Mouse (Mus musculus): ENCODE data around the gene Saxo1. TPM values are rescaled to one million over a fixed set of nuclear protein-coding genes. Genes with fewer than 3 reads are reported as not detected.

The Saxo1 gene
- polyA plus RNA-seq, 1 experiment from 2014 or later, result not detected

GRCm38 (mm10) chr4:86524483-86524882 lies 33.6 kb downstream of the Saxo1 start:
- no peak overlapping the region for H3K9ac ChIP-seq
- no peak overlapping the region for H3K27ac ChIP-seq (replicated peaks)
- no peaks in the 10 kb centered on the region for H3K36me3 ChIP-seq
- no peaks in the 10 kb centered on the region for H3K27me3 ChIP-seq
- no peaks in the 10 kb centered on the region for H3K9me3 ChIP-seq
- no peak overlapping the region for H3K4me3 ChIP-seq
- ATAC-seq (ENCODE audit: low read depth), result no peak
- WGBS, result 86% methylated on average over 1 of the region's 1 CpGs
- no peak overlapping the region for H3K4me2 ChIP-seq
- no peaks in the 10 kb centered on the region for H3K4me1 ChIP-seq (replicated peaks)

- no peaks in the 10 kb centered on the region for H3K27me3 ChIP-seq
- no peaks in the 10 kb centered on the region for H3K9me3 ChIP-seq
- H3K4me3 ChIP-seq, result no peak overlapping the region
- no peak for ATAC-seq (ENCODE audit: low read depth)
- H3K9ac ChIP-seq, result no peak overlapping the region
- WGBS, result 89% methylated on average over 5 of the region's 5 CpGs
- H3K27ac ChIP-seq (replicated peaks), result no peak overlapping the region
- H3K4me2 ChIP-seq, result no peak overlapping the region
- H3K36me3 ChIP-seq, result no peaks in the 10 kb centered on the region
- H3K4me1 ChIP-seq (replicated peaks), result no peaks in the 10 kb centered on the region
Observed at GRCm38 (mm10) chr4:86523771-86524170, 34.4 kb downstream of the Saxo1 start.

- no peaks in the 10 kb centered on the region for H3K4me1 ChIP-seq (replicated peaks)
- no peak overlapping the region for H3K4me3 ChIP-seq
- no peak overlapping the region for H3K27ac ChIP-seq (replicated peaks)
- WGBS, result 73% methylated on average over 12 of the region's 12 CpGs
- H3K9me3 ChIP-seq, result no peaks in the 10 kb centered on the region
- no peak for ATAC-seq (ENCODE audit: low read depth)
- no peak overlapping the region for H3K4me2 ChIP-seq
- H3K36me3 ChIP-seq, result no peaks in the 10 kb centered on the region
- H3K27me3 ChIP-seq, result no peaks in the 10 kb centered on the region
- H3K9ac ChIP-seq, result no peak overlapping the region
Observed at GRCm38 (mm10) chr4:86520695-86521094, 37.4 kb downstream of the Saxo1 start.

DNA sequence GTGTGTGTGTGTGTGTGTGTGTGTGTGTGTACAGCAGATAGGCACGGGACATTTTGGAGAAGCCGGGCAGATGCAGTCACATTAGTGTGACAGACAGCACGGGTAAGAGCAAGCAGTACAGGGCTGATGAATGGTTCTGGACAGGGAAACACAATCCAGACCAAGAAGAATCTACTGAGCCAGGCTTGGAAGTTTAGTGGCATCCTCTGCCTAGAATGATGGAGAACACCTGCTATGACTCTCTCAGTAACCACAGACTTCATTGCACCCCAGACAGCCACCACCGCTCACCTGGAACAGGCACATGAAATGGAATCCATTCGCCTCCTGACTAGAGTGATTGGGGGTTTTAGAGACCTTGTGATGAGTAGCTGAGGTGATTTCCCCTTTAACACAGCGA lies 38.2 kb downstream of the Saxo1 start:
- H3K27ac ChIP-seq (replicated peaks), result no peak overlapping the region
- no peak overlapping the region for H3K4me2 ChIP-seq
- H3K4me3 ChIP-seq, result no peak overlapping the region
- ATAC-seq (ENCODE audit: low read depth), result no peak
- H3K9me3 ChIP-seq, result no peaks in the 10 kb centered on the region
- H3K4me1 ChIP-seq (replicated peaks), result no peaks in the 10 kb centered on the region
- H3K36me3 ChIP-seq, result no peaks in the 10 kb centered on the region
- H3K9ac ChIP-seq, result no peak overlapping the region
- 90% methylated on average over 6 of the region's 6 CpGs for WGBS
- H3K27me3 ChIP-seq, result no peaks in the 10 kb centered on the region

- no peaks in the 10 kb centered on the region for H3K9me3 ChIP-seq
- no peak overlapping the region for H3K4me2 ChIP-seq
- 82% methylated on average over 6 of the region's 6 CpGs for WGBS
- H3K27ac ChIP-seq (replicated peaks), result no peak overlapping the region
- no peak for ATAC-seq (ENCODE audit: low read depth)
- H3K4me3 ChIP-seq, result no peak overlapping the region
- no peaks in the 10 kb centered on the region for H3K27me3 ChIP-seq
- H3K4me1 ChIP-seq (replicated peaks), result no peaks in the 10 kb centered on the region
- H3K9ac ChIP-seq, result no peak overlapping the region
- H3K36me3 ChIP-seq, result no peaks in the 10 kb centered on the region
Observed at GRCm38 (mm10) chr4:86504656-86505055, 53.5 kb downstream of the Saxo1 start.

DNA sequence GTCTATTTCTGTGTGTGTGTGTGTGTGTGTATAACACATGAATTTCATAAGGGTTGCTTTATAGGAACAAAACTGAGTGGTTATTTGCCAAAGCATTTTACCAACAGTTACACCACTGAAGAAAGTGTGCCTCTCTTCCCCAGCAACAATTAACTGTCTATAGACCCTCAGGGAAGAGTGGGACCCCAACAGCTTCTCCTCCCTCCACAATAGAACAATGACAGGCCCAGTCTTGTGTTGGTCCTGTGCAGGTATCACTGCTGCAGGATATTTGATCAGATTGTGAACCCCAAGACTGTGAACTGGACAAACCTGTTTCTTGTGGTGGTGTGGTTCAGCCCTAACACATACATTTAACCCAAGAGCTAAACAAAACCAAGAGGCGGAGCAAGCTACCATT lies 58.6 kb downstream of the Saxo1 start:
- 100% methylated on average over 1 of the region's 1 CpGs for WGBS
- no peak overlapping the region for H3K9ac ChIP-seq
- H3K4me3 ChIP-seq, result no peak overlapping the region
- no peak for ATAC-seq (ENCODE audit: low read depth)
- H3K36me3 ChIP-seq, result no peaks in the 10 kb centered on the region
- no peaks in the 10 kb centered on the region for H3K27me3 ChIP-seq
- H3K4me2 ChIP-seq, result no peak overlapping the region
- no peaks in the 10 kb centered on the region for H3K9me3 ChIP-seq
- no peaks in the 10 kb centered on the region for H3K4me1 ChIP-seq (replicated peaks)
- no peak overlapping the region for H3K27ac ChIP-seq (replicated peaks)

GRCm38 (mm10) chr4:86498754-86499153 lies 59.4 kb downstream of the Saxo1 start:
- Histone ChIP-seq H3K27me3 (no peaks in the 10 kb centered on the region), H3K4me1 (replicated peaks) (no peaks in the 10 kb centered on the region), H3K36me3 (no peaks in the 10 kb centered on the region), H3K9ac (no peak overlapping the region), H3K4me3 (no peak overlapping the region), H3K9me3 (no peaks in the 10 kb centered on the region; the same call in 1 of the 2 replicates), H3K27ac (replicated peaks) (no peak overlapping the region), H3K4me2 (no peak overlapping the region)
- 79% methylated on average over 5 of the region's 5 CpGs for WGBS
- no peak for ATAC-seq (ENCODE audit: low read depth)

DNA sequence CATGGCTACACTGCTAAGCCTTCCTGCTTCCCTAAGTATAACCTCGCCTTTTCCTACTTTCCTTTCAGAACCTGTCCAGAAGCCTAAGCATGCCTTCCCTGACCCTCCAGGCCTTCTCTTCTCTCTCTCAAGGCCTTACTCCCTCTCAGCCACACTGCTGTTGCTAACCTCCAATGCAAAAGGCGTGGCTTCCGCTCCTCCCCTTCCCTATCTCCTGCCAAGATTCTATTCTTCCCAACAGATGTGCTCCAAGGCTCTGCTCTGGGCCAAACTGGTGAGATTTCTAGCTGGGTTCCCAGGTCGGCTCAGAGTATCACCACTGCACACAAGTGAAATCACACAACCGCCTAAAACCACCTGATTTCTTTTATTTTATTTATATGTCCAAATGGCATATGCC lies 69.0 kb downstream of the Saxo1 start:
- no peak for ATAC-seq (ENCODE audit: low read depth)
- no peaks in the 10 kb centered on the region; the same call in 1 of the 2 replicates for H3K9me3 ChIP-seq
- H3K27ac ChIP-seq (replicated peaks), result no peak overlapping the region
- H3K36me3 ChIP-seq, result no peaks in the 10 kb centered on the region
- no peak overlapping the region for H3K4me3 ChIP-seq
- 84% methylated on average over 5 of the region's 5 CpGs for WGBS
- H3K9ac ChIP-seq, result no peak overlapping the region
- no peak overlapping the region for H3K4me2 ChIP-seq
- no peaks in the 10 kb centered on the region for H3K27me3 ChIP-seq
- no peaks in the 10 kb centered on the region for H3K4me1 ChIP-seq (replicated peaks)

DNA sequence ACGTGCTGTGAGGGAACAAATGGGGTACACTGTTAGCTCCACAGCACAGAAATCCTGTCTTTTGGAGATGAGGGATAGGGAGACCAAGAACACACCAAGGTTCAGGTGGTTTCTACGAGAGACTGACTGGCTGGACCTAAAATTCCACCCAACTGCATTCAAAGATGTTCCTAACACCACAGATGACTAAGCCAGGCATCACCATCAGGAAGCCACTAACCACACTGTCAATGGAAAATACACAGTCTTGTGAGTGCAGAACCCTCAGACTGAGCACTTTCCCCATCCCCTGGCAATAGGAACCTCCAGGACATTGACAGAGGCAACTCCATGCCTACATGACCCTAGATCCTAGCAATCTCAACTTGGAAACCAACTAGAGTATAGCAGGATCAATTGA lies 71.2 kb downstream of the Saxo1 start:
- ATAC-seq (ENCODE audit: low read depth), result no peak
- no peak overlapping the region for H3K4me2 ChIP-seq
- no peaks in the 10 kb centered on the region for H3K36me3 ChIP-seq
- WGBS, result 85% methylated on average over 2 of the region's 2 CpGs
- no peak overlapping the region for H3K27ac ChIP-seq (replicated peaks)
- no peak overlapping the region for H3K4me3 ChIP-seq
- no peak overlapping the region for H3K9ac ChIP-seq
- no peaks in the 10 kb centered on the region for H3K4me1 ChIP-seq (replicated peaks)
- no peaks in the 10 kb centered on the region for H3K9me3 ChIP-seq
- H3K27me3 ChIP-seq, result no peaks in the 10 kb centered on the region

GRCm38 (mm10) chr4:86486491-86486890 lies 71.6 kb downstream of the Saxo1 start:
- ATAC-seq (ENCODE audit: low read depth), result no peak
- Histone ChIP-seq H3K4me2 (no peak overlapping the region), H3K4me1 (replicated peaks) (no peaks in the 10 kb centered on the region), H3K27ac (replicated peaks) (no peak overlapping the region), H3K9me3 (no peaks in the 10 kb centered on the region), H3K27me3 (no peaks in the 10 kb centered on the region), H3K36me3 (no peaks in the 10 kb centered on the region), H3K4me3 (no peak overlapping the region), H3K9ac (no peak overlapping the region)
- 91% methylated on average over 4 of the region's 4 CpGs for WGBS

DNA sequence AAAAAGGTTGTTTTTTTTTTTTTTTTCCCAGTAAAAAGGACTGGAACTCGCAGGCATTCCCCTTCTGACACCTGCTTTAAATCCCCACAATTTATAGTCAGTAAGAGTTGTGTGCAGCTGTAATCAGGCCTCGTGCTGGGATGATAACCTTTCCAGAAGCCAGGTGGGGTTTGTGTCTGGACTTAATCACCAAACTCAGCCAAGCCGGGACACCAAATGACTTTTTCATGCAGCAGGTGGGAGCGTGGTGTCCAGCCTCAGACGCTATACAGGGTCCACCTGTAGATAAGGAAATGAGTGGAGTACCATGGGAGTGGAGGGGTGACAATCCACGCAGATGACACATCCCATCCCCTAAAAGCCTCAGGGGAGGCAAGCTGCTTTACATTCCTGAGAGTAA lies 73.1 kb downstream of the Saxo1 start:
- Histone ChIP-seq H3K36me3 (no peaks in the 10 kb centered on the region), H3K4me1 (replicated peaks) (no peaks in the 10 kb centered on the region), H3K4me3 (no peak overlapping the region), H3K4me2 (no peak overlapping the region), H3K27me3 (no peaks in the 10 kb centered on the region), H3K27ac (replicated peaks) (no peak overlapping the region), H3K9me3 (no peaks in the 10 kb centered on the region), H3K9ac (no peak overlapping the region)
- 66% methylated on average over 6 of the region's 6 CpGs for WGBS
- ATAC-seq (ENCODE audit: low read depth), result no peak

GRCm38 (mm10) chr4:86483686-86484085 lies 74.4 kb downstream of the Saxo1 start:
- Histone ChIP-seq H3K36me3 (no peaks in the 10 kb centered on the region), H3K4me1 (replicated peaks) (no peaks in the 10 kb centered on the region), H3K4me2 (no peak overlapping the region), H3K9me3 (no peaks in the 10 kb centered on the region), H3K27ac (replicated peaks) (no peak overlapping the region), H3K4me3 (no peak overlapping the region), H3K9ac (no peak overlapping the region), H3K27me3 (no peaks in the 10 kb centered on the region)
- ATAC-seq (ENCODE audit: low read depth), result no peak
- WGBS, result 75% methylated on average over 8 of the region's 8 CpGs

DNA sequence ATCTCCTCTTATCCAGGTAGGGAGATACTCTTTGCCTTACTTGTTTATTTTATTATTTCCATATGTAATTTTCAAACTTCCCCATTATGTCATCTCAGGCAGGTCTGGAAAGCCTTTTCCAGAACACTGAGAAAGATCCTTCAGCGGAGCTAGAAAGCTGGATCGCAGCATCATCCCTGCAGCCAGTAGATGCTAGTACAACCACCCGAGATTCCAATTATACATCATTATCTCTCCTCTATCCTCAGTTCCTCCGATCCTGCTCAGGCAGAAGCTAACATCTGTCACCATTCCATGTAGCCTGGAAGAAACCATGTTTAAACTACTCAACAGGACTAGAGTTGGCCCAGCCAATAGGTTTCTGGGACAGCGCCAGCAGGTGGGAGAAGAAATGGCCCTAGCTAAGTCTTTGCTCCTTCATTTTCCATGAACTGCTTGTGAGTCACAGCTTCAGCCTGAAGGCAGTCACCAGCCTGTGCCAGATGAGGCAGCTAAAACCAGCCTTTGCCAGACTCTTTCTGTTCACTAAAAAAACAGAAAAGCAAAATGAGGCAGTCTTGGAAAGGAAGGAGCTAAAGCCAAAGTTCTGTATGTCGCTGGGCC lies 75.0 kb downstream of the Saxo1 start:
- no peak overlapping the region for H3K4me3 ChIP-seq
- no peaks in the 10 kb centered on the region for H3K4me1 ChIP-seq (replicated peaks)
- H3K27me3 ChIP-seq, result no peaks in the 10 kb centered on the region
- H3K4me2 ChIP-seq, result no peak overlapping the region
- H3K9ac ChIP-seq, result no peak overlapping the region
- 93% methylated on average over 6 of the region's 6 CpGs for WGBS
- no peak for ATAC-seq (ENCODE audit: low read depth)
- H3K9me3 ChIP-seq, result no peaks in the 10 kb centered on the region
- H3K36me3 ChIP-seq, result no peaks in the 10 kb centered on the region
- H3K27ac ChIP-seq (replicated peaks), result no peak overlapping the region
